Mouse (Mus musculus) G1E-ER4 (cell line): ENCODE results near the gene Pard3. TPM values are rescaled to one million over a fixed set of nuclear protein-coding genes. Genes with fewer than 3 reads are reported as not detected.

ENCODE experiments used
- GATA1 ChIP-seq: IDR thresholded peaks from one replicate; pipeline ENCODE4 v1.8.0; 2012; ENCODE audit warnings: low read length, inconsistent platforms
- polyA plus RNA-seq: library from polyadenylated mRNA; stranded (reverse); fragments of >175 nt; gene quantifications from 2 replicates; pipeline ENCODE4 v1.2.3, GENCODE M21; 2012

The Pard3 gene
- polyA plus RNA-seq, 1 experiment, result 0.09 TPM

GRCm38 (mm10) chr8:127590674-127591186 lies 527.0 kb downstream of the Pard3 start:
- no peak for TF ChIP-seq GATA1

GRCm38 (mm10) chr8:127592648-127593574 lies 529.2 kb downstream of the Pard3 start:
- TF ChIP-seq GATA1, result no peak

GRCm38 (mm10) chr8:127600641-127601040 lies 536.9 kb downstream of the Pard3 start:
- no peak for TF ChIP-seq GATA1

GRCm38 (mm10) chr8:127603062-127603461 lies 539.4 kb downstream of the Pard3 start:
- no peak for TF ChIP-seq GATA1

GRCm38 (mm10) chr8:127608541-127609270 lies 545.0 kb downstream of the Pard3 start:
- no peak for TF ChIP-seq GATA1

GRCm38 (mm10) chr8:127609316-127609715 lies 545.6 kb downstream of the Pard3 start:
- no peak for TF ChIP-seq GATA1

GRCm38 (mm10) chr8:127614206-127614605 lies 550.5 kb downstream of the Pard3 start:
- TF ChIP-seq GATA1, result no peak

GRCm38 (mm10) chr8:127616681-127617080 lies 553.0 kb downstream of the Pard3 start:
- TF ChIP-seq GATA1, result no peak

GRCm38 (mm10) chr8:127622137-127622536 lies 558.4 kb downstream of the Pard3 start:
- no peak for TF ChIP-seq GATA1

GRCm38 (mm10) chr8:127638232-127639087 lies 574.8 kb downstream of the Pard3 start:
- TF ChIP-seq GATA1, result no peak

- TF ChIP-seq GATA1, result no peak
Observed at GRCm38 (mm10) chr8:127639088-127639453, 575.4 kb downstream of the Pard3 start.

- TF ChIP-seq GATA1, result no peak
Observed at GRCm38 (mm10) chr8:127655559-127655958, 591.9 kb downstream of the Pard3 start.

Other genes starting within 250 kb of the Pard3 start
- 1,855 and 2,572 TPM in 2 replicates for gene Tomm20, start 118.0 kb upstream of the Pard3 start, polyA plus RNA-seq
- gene Rbm34, start 92.8 kb upstream of the Pard3 start, polyA plus RNA-seq, result 18.6 and 23.9 TPM in 2 replicates